Mouse (Mus musculus) kidney, postnatal 0 days (tissue): ENCODE measurements at regions not wholly inside any gene's neighbourhood (a gene's known extent, or its start where the extent isn't known, plus 50 kb on each side); places are given as distances from the start of the nearest gene placed in this dataset.

Experiments used
- ATAC-seq: fragments of 200-750 bp; cut with Nextera tagmentation; replicated peaks from 2 replicates; pipeline ENCODE4 v1.8.0; 2017; ENCODE audit warnings: low read depth, moderate number of reproducible peaks, moderate TSS enrichment, moderate library complexity; ENCODE audit not compliant: low FRiP score
- DNase-seq: peaks from one replicate; pipeline ENCODE4 v3.0.0-alpha.2; 2016; ENCODE audit warnings: low spot score
- H3K27ac ChIP-seq: fragments of 300-500 bp; sonication (generic); 2 replicates; pipeline ENCODE4 v1.5.1; 2014; ENCODE audit warnings: mild to moderate bottlenecking
- H3K27me3 ChIP-seq: fragments of 300-500 bp; sonication (generic); 2 replicates; pipeline ENCODE4 v1.6.1; 2014; ENCODE audit warnings: low read length, mixed read lengths; ENCODE audit not compliant: insufficient read depth
- H3K36me3 ChIP-seq: fragments of 300-500 bp; sonication (generic); 2 replicates; pipeline ENCODE4 v1.6.1; 2014; ENCODE audit warnings: low read length, mixed read lengths; ENCODE audit not compliant: insufficient read depth
- H3K4me1 ChIP-seq: fragments of 300-500 bp; sonication (generic); replicated peaks from 2 replicates; pipeline ENCODE4 v1.6.1; 2014; ENCODE audit warnings: antibody characterized with exemption, low read length, mixed read lengths; ENCODE audit not compliant: insufficient read depth
- H3K4me2 ChIP-seq: fragments of 300-500 bp; sonication (generic); 2 replicates; pipeline ENCODE4 v1.6.1; 2014; ENCODE audit warnings: mild to moderate bottlenecking, low read length, moderate library complexity, mixed read lengths
- H3K4me3 ChIP-seq: fragments of 300-500 bp; sonication (generic); replicated peaks from 2 replicates; pipeline ENCODE4 v1.5.1; 2014; ENCODE audit warnings: low read depth, low read length
- H3K9ac ChIP-seq: fragments of 300-500 bp; sonication (generic); 2 replicates; pipeline ENCODE4 v1.6.1; 2014; ENCODE audit warnings: low read depth, low read length
- H3K9me3 ChIP-seq: fragments of 300-500 bp; sonication (generic); replicated peaks from 2 replicates; pipeline ENCODE4 v1.6.1; 2016; ENCODE audit warnings: low read length, inconsistent platforms, mixed read lengths
- CTCF ChIP-seq: IDR thresholded peaks from 2 replicates; pipeline ENCODE4 v1.5.1; 2016; ENCODE audit warnings: antibody characterized with exemption, low read depth, mild to moderate bottlenecking, moderate library complexity
- WGBS: fragments of 180-500 bp; shearing (Covaris S2); extraction: QIAGEN DNeasy Blood & Tissue Kit; methylation state at CpG from one replicate; pipeline ENCODE4 v1.1.7; 2014; 5-methylcytosine and 5-hydroxymethylcytosine counted together

- DNase-seq (no peak), ATAC-seq (no peak)
- H3K9me3 ChIP-seq = no peaks in the 10 kb centered on the region
- H3K27me3 ChIP-seq = no peaks in the 10 kb centered on the region
- no peak overlapping the region for H3K4me2 ChIP-seq
- H3K9ac ChIP-seq = no peak overlapping the region
- 70% methylated on average over 4 of the region's 4 CpGs for WGBS
- H3K4me3 ChIP-seq = no peak overlapping the region
- H3K36me3 ChIP-seq = no peaks in the 10 kb centered on the region
- H3K4me1 ChIP-seq = no peaks in the 10 kb centered on the region
- no peak for TF ChIP-seq CTCF
- H3K27ac ChIP-seq = no peak overlapping the region
Observed at GRCm38 (mm10) chr13:107485400-107486017, 463.6 kb upstream of the Kif2a start.

GRCm38 (mm10) chr13:107484630-107484998, 462.7 kb upstream of the Kif2a start:
- no peak overlapping the region for H3K27ac ChIP-seq
- no peak for DNase-seq
- H3K27me3 ChIP-seq = no peaks in the 10 kb centered on the region
- H3K36me3 ChIP-seq = no peaks in the 10 kb centered on the region
- H3K4me1 ChIP-seq = no peaks in the 10 kb centered on the region
- H3K9ac ChIP-seq = no peak overlapping the region
- H3K4me2 ChIP-seq = no peak overlapping the region
- no peaks in the 10 kb centered on the region for H3K9me3 ChIP-seq
- no peak for TF ChIP-seq CTCF
- no peak overlapping the region for H3K4me3 ChIP-seq
- no peak for ATAC-seq
- 50% methylated on average over 6 of the region's 6 CpGs for WGBS

GRCm38 (mm10) chr13:107483967-107484629, 462.2 kb upstream of the Kif2a start:
- Histone ChIP-seq H3K9ac (no peak overlapping the region), H3K36me3 (no peaks in the 10 kb centered on the region), H3K27me3 (no peaks in the 10 kb centered on the region), H3K4me3 (no peak overlapping the region), H3K4me2 (no peak overlapping the region), H3K27ac (no peak overlapping the region), H3K9me3 (no peaks in the 10 kb centered on the region), H3K4me1 (no peaks in the 10 kb centered on the region)
- no peak for DNase-seq
- no peak for TF ChIP-seq CTCF
- 55% methylated on average over 12 of the region's 12 CpGs for WGBS
- ATAC-seq = no peak

- H3K27me3 ChIP-seq = no peaks in the 10 kb centered on the region
- H3K4me3 ChIP-seq = no peak overlapping the region
- H3K36me3 ChIP-seq = no peaks in the 10 kb centered on the region
- DNase-seq = no peak
- H3K27ac ChIP-seq = no peak overlapping the region
- TF ChIP-seq CTCF = no peak
- H3K4me2 ChIP-seq = no peak overlapping the region
- no peak for ATAC-seq
- no peak overlapping the region for H3K9ac ChIP-seq
- 82% methylated on average over 3 of the region's 3 CpGs for WGBS
- no peaks in the 10 kb centered on the region for H3K9me3 ChIP-seq
- H3K4me1 ChIP-seq = no peaks in the 10 kb centered on the region
Observed at GRCm38 (mm10) chr13:107475166-107475565, 453.2 kb upstream of the Kif2a start.

- TF ChIP-seq CTCF = no peak
- Histone ChIP-seq H3K27me3 (no peaks in the 10 kb centered on the region), H3K9me3 (no peaks in the 10 kb centered on the region), H3K4me3 (peak overlapping the region; percentile 26), H3K9ac (no peak overlapping the region), H3K4me2 (peak overlapping the region; percentile 62), H3K4me1 (no peaks in the 10 kb centered on the region; the same call in 1 of the 2 replicates), H3K36me3 (no peaks in the 10 kb centered on the region), H3K27ac (0 out of 2 replicates have a peak overlapping the region, but pooled peaks have one; percentile 13)
- DNase-seq = peak; percentile 72
- ATAC-seq = peak; percentile 79
- 2% methylated on average over 13 of the region's 13 CpGs for WGBS
Observed at GRCm38 (mm10) chr13:107469491-107470276, 447.8 kb upstream of the Kif2a start.

- Histone ChIP-seq H3K27ac (no peak overlapping the region), H3K27me3 (no peaks in the 10 kb centered on the region), H3K9ac (no peak overlapping the region), H3K4me1 (0 out of 2 replicates have a peak, but pooled peaks cover 7% of the 10 kb centered on the region), H3K9me3 (no peaks in the 10 kb centered on the region), H3K36me3 (no peaks in the 10 kb centered on the region), H3K4me3 (no peak overlapping the region), H3K4me2 (no peak overlapping the region)
- no peak for TF ChIP-seq CTCF
- no peak for ATAC-seq
- 89% methylated on average over 7 of the region's 7 CpGs for WGBS
- DNase-seq = no peak
Observed at GRCm38 (mm10) chr13:107462791-107463190, 440.9 kb upstream of the Kif2a start.
